Mouse (Mus musculus) adrenal gland, adult 2 months (tissue): ENCODE measurements around the gene Synpr. TPM values are rescaled to one million over a fixed set of nuclear protein-coding genes. Genes with fewer than 3 reads are reported as not detected.

ENCODE experiments used
- DNase-seq: peaks from one replicate; pipeline ENCODE4 v3.0.0; 2021
- polyA plus RNA-seq: library from polyadenylated mRNA; depleted of rRNA; stranded (reverse); fragments of >200 nt; gene quantifications from 2 replicates; pipeline ENCODE4 v1.2.3, GENCODE M21; 2012
- total RNA-seq, 2 experiments: library from RNA; stranded (reverse); gene quantifications; 2 replicates each; pipeline ENCODE4 v1.2.3; 2021

The Synpr gene
- total and polyA plus RNA-seq, 3 experiments = 1.8 to 13.9 (median 5.0) TPM

- peak; percentile 42 for DNase-seq
Measured at GRCm38 (mm10) chr14:13355569-13356362, 71.2 kb downstream of the Synpr start.

- DNase-seq = no peak
Measured at GRCm38 (mm10) chr14:13357101-13357667, 72.6 kb downstream of the Synpr start.

- peak; percentile 24 for DNase-seq
Measured at GRCm38 (mm10) chr14:13358037-13358436, 73.5 kb downstream of the Synpr start.

GRCm38 (mm10) chr14:13361184-13361583 is 76.6 kb downstream of the Synpr start:
- no peak for DNase-seq

- DNase-seq = no peak
Measured at GRCm38 (mm10) chr14:13361642-13362041, 77.1 kb downstream of the Synpr start.

- no peak for DNase-seq
Measured at GRCm38 (mm10) chr14:13368309-13368708, 83.7 kb downstream of the Synpr start.

- DNase-seq = no peak
Measured at GRCm38 (mm10) chr14:13389081-13389480, 104.5 kb downstream of the Synpr start.

GRCm38 (mm10) chr14:13389954-13390353 is 105.4 kb downstream of the Synpr start:
- no peak for DNase-seq

- DNase-seq = no peak
Measured at GRCm38 (mm10) chr14:13399226-13400020, 114.8 kb downstream of the Synpr start.

- DNase-seq = no peak
Measured at GRCm38 (mm10) chr14:13411636-13412035, 127.1 kb downstream of the Synpr start.

- no peak for DNase-seq
Measured at GRCm38 (mm10) chr14:13440723-13441122, 156.1 kb downstream of the Synpr start.

GRCm38 (mm10) chr14:13444908-13445307 is 160.3 kb downstream of the Synpr start:
- no peak for DNase-seq

GRCm38 (mm10) chr14:13453461-13454204 is 169.1 kb downstream of the Synpr start:
- no peak for DNase-seq

- DNase-seq = no peak
Measured at GRCm38 (mm10) chr14:13454991-13455390, 170.4 kb downstream of the Synpr start.

- no peak for DNase-seq
Measured at GRCm38 (mm10) chr14:13459333-13459732, 174.8 kb downstream of the Synpr start.

- no peak for DNase-seq
Measured at GRCm38 (mm10) chr14:13469211-13469610, 184.6 kb downstream of the Synpr start.

GRCm38 (mm10) chr14:13477821-13478220 is 193.2 kb downstream of the Synpr start:
- DNase-seq = no peak

GRCm38 (mm10) chr14:13505355-13505754 is 220.8 kb downstream of the Synpr start:
- DNase-seq = no peak

- DNase-seq = no peak
Measured at GRCm38 (mm10) chr14:13518608-13519139, 234.1 kb downstream of the Synpr start.

GRCm38 (mm10) chr14:13519239-13520011 is 234.8 kb downstream of the Synpr start:
- DNase-seq = no peak

- DNase-seq = no peak
Measured at GRCm38 (mm10) chr14:13547746-13548145, 263.2 kb downstream of the Synpr start.
